In genomic region chr6:28396853-28397457, GRCm38 (mm10) we compare ENCODE assay signal across 9 mouse cellular contexts. TPM values are rescaled to one million over a fixed set of nuclear protein-coding genes. Genes with fewer than 3 reads are reported as not detected.
DNase-seq lines count a peak whose midpoint lies in the region; ATAC-seq and TF ChIP-seq lines count a peak whose summit lies in the region.
"Had no signal": no experiment of that assay in that cellular context is flagged by ENCODE, and none has a peak within 500 bp of the region (broad histone marks: within the 10 kb centered on the region; RNA-seq: fewer than 3 reads in every experiment).

No protein-coding gene starts in this region.

- WGBS in forebrain, postnatal 0 days, result 1% methylated on average over 19 of the region's 19 CpGs
- 4% methylated on average over 19 of the region's 19 CpGs for WGBS in liver, embryonic 14.5 days (ENCODE audit: insufficient replicate concordance)
- 4% methylated on average over 19 of the region's 19 CpGs for WGBS in stomach, embryonic 15.5 days

- no peaks in the 10 kb centered on the region for H3K27me3 ChIP-seq in forebrain, postnatal 0 days (ENCODE audit: insufficient read depth, low read length)
- peaks cover 34% of the 10 kb centered on the region for H3K27me3 ChIP-seq in liver, embryonic 14.5 days (ENCODE audit: control insufficient read depth, insufficient read depth, low read length)
- H3K27me3 ChIP-seq in stomach, embryonic 15.5 days (replicated peaks), result peaks cover 18% of the 10 kb centered on the region

- peak overlapping the region; percentile 56; the same call in 1 of the 2 replicates for H3K9ac ChIP-seq in forebrain, postnatal 0 days
- no peak overlapping the region for H3K9ac ChIP-seq in liver, embryonic 14.5 days (replicated peaks)
- no peak overlapping the region for H3K9ac ChIP-seq in stomach, embryonic 15.5 days

- no peaks in the 10 kb centered on the region for H3K9me3 ChIP-seq in forebrain, postnatal 0 days (ENCODE audit: low read length)
- no peaks in the 10 kb centered on the region for H3K9me3 ChIP-seq in liver, embryonic 14.5 days (ENCODE audit: control insufficient read depth, low read length)
- H3K9me3 ChIP-seq in stomach, embryonic 15.5 days, result no peaks in the 10 kb centered on the region

- TF ChIP-seq POLR2A in brain, embryonic 14.5 days (IDR thresholded peaks at IDR 0.05; ENCODE audit: borderline replicate concordance, extremely low read depth, insufficient read depth, insufficient read length, poor library complexity, severe bottlenecking), result peak; percentile 34; the same call in 1 of the 2 replicates

- peak; percentile 38 to 39 for DNase-seq in kidney, postnatal 4 days
- no peak for DNase-seq in kidney, adult 11 months
- DNase-seq in brain, embryonic 14.5 days (ENCODE audit: low read depth), result peak; percentile 92
- DNase-seq in forebrain, postnatal 0 days, result peak; percentile 67
- DNase-seq in liver, embryonic 14.5 days (ENCODE audit: low read depth in 3 of 3, low spot score in 3 of 3), result no peak
- DNase-seq in natural killer cell, adult 2 months (ENCODE audit: low spot score in 2 of 2), result no peak

- H3K4me1 ChIP-seq in forebrain, postnatal 0 days (ENCODE audit: insufficient read depth), result peaks cover 10% of the 10 kb centered on the region; the same call in 1 of the 2 replicates
- no peaks in the 10 kb centered on the region for H3K4me1 ChIP-seq in liver, embryonic 14.5 days (replicated peaks; ENCODE audit: control insufficient read depth in 2 of 2, insufficient read depth in 2 of 2, low read length in 1 of 2)
- no peaks in the 10 kb centered on the region for H3K4me1 ChIP-seq in stomach, embryonic 15.5 days

- H3K4me2 ChIP-seq in forebrain, postnatal 0 days (ENCODE audit: low read depth), result peak overlapping the region; percentile 89
- H3K4me2 ChIP-seq in liver, embryonic 14.5 days (ENCODE audit: low read depth), result peak overlapping the region; percentile 54
- H3K4me2 ChIP-seq in stomach, embryonic 15.5 days, result peak overlapping the region; percentile 81

- peak; percentile 73 for ATAC-seq in forebrain, postnatal 0 days
- no peak for ATAC-seq in liver, embryonic 14.5 days (ENCODE audit: insufficient read depth)
- ATAC-seq in stomach, embryonic 15.5 days (ENCODE audit: insufficient read depth, low FRiP score, low read depth), result no peak
- ATAC-seq in erythroblast, adult 5-6 weeks (replicated peaks; ENCODE audit: low FRiP score, poor library complexity, severe bottlenecking), result no peak

- no peak for TF ChIP-seq CTCF in brain, embryonic 14.5 days (IDR thresholded peaks at IDR 0.05; ENCODE audit: borderline replicate concordance, extremely low read depth, insufficient read depth, insufficient read length)
- TF ChIP-seq CTCF in forebrain, postnatal 0 days (IDR thresholded peaks at IDR 0.05; ENCODE audit: low read depth), result no peak
- TF ChIP-seq CTCF in liver, embryonic 14.5 days (IDR thresholded peaks at IDR 0.05; ENCODE audit: low read depth), result no peak

- H3K27ac ChIP-seq in forebrain, postnatal 0 days (ENCODE audit: low read depth, low read length), result no peak overlapping the region
- H3K27ac ChIP-seq in liver, embryonic 14.5 days, result no peak overlapping the region
- H3K27ac ChIP-seq in stomach, embryonic 15.5 days, result no peak overlapping the region

- H3K36me3 ChIP-seq in forebrain, postnatal 0 days (ENCODE audit: insufficient read depth), result no peaks in the 10 kb centered on the region
- no peaks in the 10 kb centered on the region for H3K36me3 ChIP-seq in liver, embryonic 14.5 days (replicated peaks; ENCODE audit: control insufficient read depth, insufficient read depth, low read depth)
- no peaks in the 10 kb centered on the region for H3K36me3 ChIP-seq in stomach, embryonic 15.5 days

- TF ChIP-seq EP300 in liver, embryonic 14.5 days (IDR thresholded peaks at IDR 0.05; ENCODE audit: low read depth), result no peak

- peak overlapping the region; percentile 45 for H3K4me3 ChIP-seq in forebrain, postnatal 0 days (ENCODE audit: low read depth, low read length)
- peak overlapping the region in 1 of 2 experiments; percentile 23; a peak in 2 of 4 replicates for H3K4me3 ChIP-seq in liver, embryonic 14.5 days (ENCODE audit: insufficient read depth in 1 of 2, low read depth in 2 of 2, low read length in 2 of 2)
- H3K4me3 ChIP-seq in stomach, embryonic 15.5 days (replicated peaks), result peak overlapping the region; percentile 39
- H3K4me3 ChIP-seq: myocyte had no signal

RNA-seq across cellular contexts. Expression of gene Zfp800, which starts 0.8 kb away (rescaled TPM):
- polyA plus RNA-seq in brain, embryonic 14.5 days (2012; rRNA removed), result 6.1 and 8.8 TPM in 2 replicates
- total RNA-seq in forebrain, postnatal 0 days (2014; rRNA removed), result 22.1 and 24.9 TPM in 2 replicates
- 14.1 and 16.5 TPM in 2 replicates for polyA plus RNA-seq in forebrain, postnatal 0 days (2015; fragmentation: Nextera tagmentation; extraction: Ambion mirVana)
- 6.3 and 9.6 TPM in 2 replicates for polyA plus RNA-seq in liver, embryonic 14.5 days (2012; rRNA removed)
- 24.1 and 25.7 TPM in 2 replicates for polyA plus RNA-seq in liver, embryonic 14.5 days (2014; fragmentation: Nextera tagmentation; extraction: Ambion mirVana)
- 22.6 and 27.6 TPM in 2 replicates for polyA plus RNA-seq in stomach, embryonic 15.5 days (2015; fragmentation: Nextera tagmentation; extraction: Ambion mirVana)
- 19.2 and 32.8 TPM in 2 replicates for total RNA-seq in erythroblast, adult 5-6 weeks (2015; ENCODE audit: low replicate concordance)
- 31.1 and 42.8 TPM in 2 replicates for total RNA-seq in erythroblast, adult 5-6 weeks (2017; ENCODE audit: low replicate concordance)

RNA-seq across cellular contexts. Expression of gene Arf5, which starts 26.4 kb away (rescaled TPM):
- polyA plus RNA-seq in brain, embryonic 14.5 days (2012; rRNA removed), result 428 and 477 TPM in 2 replicates
- total RNA-seq in forebrain, postnatal 0 days (2014; rRNA removed), result 292 and 346 TPM in 2 replicates
- polyA plus RNA-seq in forebrain, postnatal 0 days (2015; fragmentation: Nextera tagmentation; extraction: Ambion mirVana), result 536 and 587 TPM in 2 replicates
- 299 and 365 TPM in 2 replicates for polyA plus RNA-seq in liver, embryonic 14.5 days (2012; rRNA removed)
- polyA plus RNA-seq in liver, embryonic 14.5 days (2014; fragmentation: Nextera tagmentation; extraction: Ambion mirVana), result 383 and 408 TPM in 2 replicates
- 296 and 340 TPM in 2 replicates for polyA plus RNA-seq in stomach, embryonic 15.5 days (2015; fragmentation: Nextera tagmentation; extraction: Ambion mirVana)
- 175 and 190 TPM in 2 replicates for total RNA-seq in erythroblast, adult 5-6 weeks (2015; ENCODE audit: low replicate concordance)
- total RNA-seq in erythroblast, adult 5-6 weeks (2017; ENCODE audit: low replicate concordance), result 211 and 230 TPM in 2 replicates

RNA-seq across cellular contexts. Expression of gene Fscn3, which starts 30.6 kb away (rescaled TPM):
- 0.05 and 0.15 TPM in 2 replicates for polyA plus RNA-seq in brain, embryonic 14.5 days (2012; rRNA removed)
- total RNA-seq in forebrain, postnatal 0 days (2014; rRNA removed), result 0.19 TPM in 1 of 2 replicates, not detected in the other
- polyA plus RNA-seq in forebrain, postnatal 0 days (2015; fragmentation: Nextera tagmentation; extraction: Ambion mirVana), result not detected in 2 replicates
- polyA plus RNA-seq in liver, embryonic 14.5 days (2012; rRNA removed), result 0.50 and 0.51 TPM in 2 replicates
- 0.34 and 0.69 TPM in 2 replicates for polyA plus RNA-seq in liver, embryonic 14.5 days (2014; fragmentation: Nextera tagmentation; extraction: Ambion mirVana)
- polyA plus RNA-seq in stomach, embryonic 15.5 days (2015; fragmentation: Nextera tagmentation; extraction: Ambion mirVana), result not detected in 2 replicates
- total RNA-seq in erythroblast, adult 5-6 weeks (2015; ENCODE audit: low replicate concordance), result 0.77 TPM in 1 of 2 replicates, not detected in the other
- 0.09 TPM in 1 of 2 replicates, not detected in the other for total RNA-seq in erythroblast, adult 5-6 weeks (2017; ENCODE audit: low replicate concordance)
- polyA plus RNA-seq: myocyte had no signal

RNA-seq across cellular contexts. Expression of gene Gcc1, which starts 31.2 kb away (rescaled TPM):
- 6.3 and 9.1 TPM in 2 replicates for polyA plus RNA-seq in brain, embryonic 14.5 days (2012; rRNA removed)
- 17.1 and 17.2 TPM in 2 replicates for total RNA-seq in forebrain, postnatal 0 days (2014; rRNA removed)
- 7.1 and 9.6 TPM in 2 replicates for polyA plus RNA-seq in forebrain, postnatal 0 days (2015; fragmentation: Nextera tagmentation; extraction: Ambion mirVana)
- 2.1 and 2.9 TPM in 2 replicates for polyA plus RNA-seq in liver, embryonic 14.5 days (2012; rRNA removed)
- 2.3 TPM in 2 replicates for polyA plus RNA-seq in liver, embryonic 14.5 days (2014; fragmentation: Nextera tagmentation; extraction: Ambion mirVana)
- 9.7 and 9.9 TPM in 2 replicates for polyA plus RNA-seq in stomach, embryonic 15.5 days (2015; fragmentation: Nextera tagmentation; extraction: Ambion mirVana)
- 8.4 and 8.5 TPM in 2 replicates for total RNA-seq in erythroblast, adult 5-6 weeks (2015; ENCODE audit: low replicate concordance)
- 19.5 and 22.2 TPM in 2 replicates for total RNA-seq in erythroblast, adult 5-6 weeks (2017; ENCODE audit: low replicate concordance)

RNA-seq across cellular contexts. Expression of gene Pax4, which starts 52.2 kb away (rescaled TPM):
- polyA plus RNA-seq in brain, embryonic 14.5 days (2012; rRNA removed), result 0.30 TPM in 1 of 2 replicates, not detected in the other
- 0.29 TPM in 1 of 2 replicates, not detected in the other for total RNA-seq in forebrain, postnatal 0 days (2014; rRNA removed)
- polyA plus RNA-seq in forebrain, postnatal 0 days (2015; fragmentation: Nextera tagmentation; extraction: Ambion mirVana), result 0.11 and 0.16 TPM in 2 replicates
- polyA plus RNA-seq in liver, embryonic 14.5 days (2012; rRNA removed), result not detected in 2 replicates
- polyA plus RNA-seq in liver, embryonic 14.5 days (2014; fragmentation: Nextera tagmentation; extraction: Ambion mirVana), result not detected in 2 replicates
- 1.6 and 2.5 TPM in 2 replicates for polyA plus RNA-seq in stomach, embryonic 15.5 days (2015; fragmentation: Nextera tagmentation; extraction: Ambion mirVana)
- not detected in 2 replicates for total RNA-seq in erythroblast, adult 5-6 weeks (2015; ENCODE audit: low replicate concordance)
- not detected in 2 replicates for total RNA-seq in erythroblast, adult 5-6 weeks (2017; ENCODE audit: low replicate concordance)
- polyA plus RNA-seq: myocyte had no signal

Comparison
In these comparisons a context has a peak if more than half of its experiments do, and no peak if none do; other contexts are left out.
1. DNase-seq: peak in kidney, postnatal 4 days (2 of 2), brain, embryonic 14.5 days (single experiment) and forebrain, postnatal 0 days (single experiment); none in kidney, adult 11 months (single experiment), liver, embryonic 14.5 days (0 of 3) and natural killer cell, adult 2 months (0 of 2).
2. Peak in every context shown above with its lines, with median percentiles within 50 percentile points of each other: H3K4me2 ChIP-seq.